Mouse (Mus musculus) left cerebral cortex, postnatal 25 days (tissue): ENCODE data around the gene Dcaf10. TPM values are rescaled to one million over a fixed set of nuclear protein-coding genes. Genes with fewer than 3 reads are reported as not detected.
A peak's percentile ranks its signal among the peaks of the same experiment; 100 is the strongest.
"Not testable (repeated sequence)": the region's sequence is repeated elsewhere in the genome, so short reads cannot be mapped to it uniquely, and the experiment has no call there.

Experiments
- DNase-seq, 2 experiments: peaks; one replicate each; pipeline ENCODE4 v3.0.0; 2022; ENCODE audit warnings: low spot score in 2 of 2, mixed read lengths in 1 of 2
- intact Hi-C: fragments of 180-260 bp; cut with DNase I; formaldehyde crosslinking; loops from one replicate; pipeline ENCODE4 v1.15.1; 2025
- total RNA-seq, 2 experiments: library from RNA; stranded (reverse); gene quantifications; 2 replicates each; pipeline ENCODE4 v1.2.3; 2021

Gene Dcaf10
- total RNA-seq, result 10 to 100 TPM; 18.4 to 19.1 TPM

DNA sequence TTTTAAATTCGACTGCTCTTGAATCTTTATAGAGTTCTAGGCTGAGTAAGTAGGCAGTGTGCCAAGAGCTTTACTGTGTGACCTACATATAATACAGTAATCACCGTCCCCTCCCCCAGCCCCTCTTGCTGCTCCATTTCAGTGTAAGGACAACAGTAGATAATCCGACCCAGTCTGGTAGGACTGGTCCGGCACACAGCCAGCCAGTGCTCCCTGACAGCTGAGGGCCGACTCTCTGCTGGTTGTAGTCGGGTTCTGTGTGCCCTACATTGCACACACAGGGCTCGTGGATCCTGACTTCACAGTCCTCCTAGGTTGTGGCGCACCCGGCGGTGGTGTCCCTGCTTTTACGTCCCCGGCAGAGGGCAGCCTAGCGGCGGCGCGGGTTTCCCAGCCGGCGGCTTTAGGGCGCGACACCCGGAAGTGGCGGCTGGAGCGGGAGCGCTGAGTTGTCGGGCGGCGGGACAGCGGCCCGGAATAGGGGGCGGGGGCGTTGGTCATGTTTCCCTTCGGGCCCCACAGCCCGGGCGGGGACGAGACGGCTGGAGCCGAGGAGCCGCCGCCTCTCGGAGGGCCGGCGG, at the start of gene Dcaf10:
Gene Dcaf10 (plus strand): TSS at position 433 of the 581 bp plus-strand sequence.
- peak; percentile 93 for DNase-seq
- intact Hi-C loops, result loop anchor here (1.0 to 5.0 kb wide), 2 partner anchors 21 to 516 kb away; no protein-coding TSS in a partner anchor

DNA sequence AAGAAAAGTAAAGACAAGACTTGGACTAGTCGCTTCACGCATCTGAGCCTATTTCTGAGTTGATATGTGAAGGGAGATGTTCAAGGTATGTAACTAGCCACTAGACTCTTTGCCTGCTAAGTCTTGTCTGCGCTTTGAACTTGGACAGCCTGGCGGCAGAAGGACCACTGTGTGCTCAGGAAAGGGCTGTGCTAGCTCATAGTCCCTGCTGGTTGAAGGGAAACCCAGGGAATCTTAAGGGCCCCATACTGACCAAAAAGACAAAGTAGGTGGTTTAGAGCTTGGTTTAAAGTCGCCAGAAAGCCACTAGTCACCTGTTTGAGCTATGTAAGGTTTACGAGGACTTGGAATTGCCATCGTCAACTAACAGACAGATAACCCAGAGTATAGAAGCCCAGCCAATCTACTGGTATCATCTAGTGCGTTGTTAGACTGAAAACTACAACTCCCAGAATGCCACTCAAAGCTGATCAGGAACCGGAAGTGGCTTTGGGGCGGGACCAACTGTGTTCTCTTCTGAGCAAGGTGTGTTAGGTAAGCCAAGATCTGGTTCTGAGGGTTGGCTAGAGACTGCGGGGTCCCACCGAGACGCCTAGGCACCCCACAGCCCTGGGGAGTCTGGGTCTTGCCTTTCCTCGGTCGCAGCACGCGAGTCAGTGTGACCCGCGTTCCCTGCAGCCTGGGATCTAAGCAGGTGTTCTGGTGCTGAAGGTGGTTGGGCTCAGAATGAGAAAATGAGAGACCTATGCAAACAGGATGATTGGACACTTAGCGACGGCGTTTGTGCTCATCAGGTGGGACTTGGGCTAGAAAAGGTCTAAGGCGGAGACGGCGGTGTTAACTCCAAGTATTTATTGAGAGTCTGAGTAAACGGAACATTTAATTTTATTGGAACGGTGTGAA, 45.0 kb upstream of the Dcaf10 start, which contains the start of gene Trmt10b:
Gene Trmt10b (plus strand): TSS at position 466 of the 903 bp plus-strand sequence.
- intact Hi-C loops, result loop anchor here (2.0 to 5.0 kb wide), 2 partner anchors 24 to 280 kb away; partner anchors contain the start of gene Polr1e
- DNase-seq, result peak; percentile 77 to 84

DNA sequence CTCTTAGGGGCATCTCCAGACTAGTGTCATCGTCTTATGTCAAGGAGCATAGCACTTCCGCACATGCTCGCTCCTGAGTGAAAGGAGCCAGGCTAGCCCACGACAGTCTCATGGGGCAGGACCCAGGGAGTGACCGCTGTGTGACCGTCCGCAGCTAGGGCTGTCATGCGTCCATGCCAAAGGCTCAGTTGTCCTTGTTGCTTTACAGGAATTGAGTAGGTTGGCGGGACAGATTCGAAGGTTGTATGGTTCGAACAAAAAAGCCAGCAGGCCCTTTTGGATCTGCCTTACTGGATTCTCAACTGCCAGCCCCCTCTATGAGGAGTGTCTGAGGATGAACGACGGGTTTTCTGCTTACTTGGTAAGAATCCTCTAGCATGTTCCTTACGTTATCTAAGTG, 36.4 kb upstream of the Dcaf10 start:
- intact Hi-C loops, result no loop called here
- no peak for DNase-seq

DNA sequence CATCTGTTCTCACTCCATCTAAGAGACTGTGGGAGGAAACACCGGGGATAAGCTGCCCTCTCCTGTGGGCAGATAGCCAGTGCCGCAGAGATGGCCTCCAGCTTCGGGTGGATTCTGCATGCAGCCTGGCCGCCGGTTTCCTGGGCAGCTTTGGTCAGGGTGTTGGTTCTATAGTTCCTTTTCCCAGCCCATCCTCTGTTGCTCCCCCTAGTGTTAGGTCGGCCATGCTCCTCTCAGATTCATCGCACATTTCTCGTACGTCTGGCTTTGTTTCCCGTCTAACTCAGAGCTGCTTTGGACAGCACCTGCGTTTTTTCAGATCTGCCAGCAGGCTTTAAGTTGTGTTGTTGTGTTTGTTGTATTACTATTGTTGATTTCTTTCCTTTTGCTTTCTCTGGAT, 33.9 kb upstream of the Dcaf10 start:
- DNase-seq, result peak in 1 of 2 experiments; percentile 21
- intact Hi-C loops, result no loop called here

DNA sequence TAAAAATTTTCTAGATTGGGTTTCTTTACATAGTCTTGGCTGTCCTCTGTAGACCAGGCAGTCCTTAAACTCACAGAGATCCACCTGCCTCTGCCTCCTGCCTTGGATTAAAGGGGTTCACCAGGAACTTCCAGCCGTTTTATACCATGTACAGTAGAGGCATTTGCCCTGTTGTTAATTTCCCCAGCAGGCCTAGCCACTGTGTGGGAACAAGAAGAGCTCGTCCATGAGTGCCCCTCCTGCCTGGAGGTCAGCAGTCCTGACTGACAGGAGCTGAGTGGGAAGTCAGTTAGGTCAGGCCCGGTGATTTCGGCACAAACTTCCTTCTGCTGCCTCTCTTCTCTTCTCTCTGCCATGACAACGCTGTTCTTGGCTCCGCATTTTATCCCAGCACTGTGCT, 33.3 kb upstream of the Dcaf10 start:
- intact Hi-C loops, result no loop called here
- no peak for DNase-seq

DNA sequence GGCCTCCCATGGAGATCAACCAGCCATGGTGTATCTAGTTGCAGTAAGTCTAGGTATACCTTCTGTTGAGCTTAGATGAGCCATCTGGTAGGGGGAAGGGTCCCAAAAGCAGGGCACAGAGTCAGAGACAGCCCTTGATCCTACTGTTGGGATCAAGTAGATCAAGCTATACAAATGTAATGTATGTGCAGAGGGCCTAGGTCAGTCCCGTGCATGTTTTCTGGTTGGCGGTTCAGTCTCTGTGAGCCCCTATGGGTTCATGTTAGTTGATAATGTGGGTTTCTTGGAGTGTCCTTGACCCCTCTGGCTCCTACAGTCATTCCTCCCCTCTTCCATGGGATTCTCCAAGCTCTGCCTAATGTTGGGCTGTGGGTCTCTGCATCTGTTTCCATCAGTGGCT, 30.8 kb upstream of the Dcaf10 start:
- intact Hi-C loops, result no loop called here
- DNase-seq, result no peak

DNA sequence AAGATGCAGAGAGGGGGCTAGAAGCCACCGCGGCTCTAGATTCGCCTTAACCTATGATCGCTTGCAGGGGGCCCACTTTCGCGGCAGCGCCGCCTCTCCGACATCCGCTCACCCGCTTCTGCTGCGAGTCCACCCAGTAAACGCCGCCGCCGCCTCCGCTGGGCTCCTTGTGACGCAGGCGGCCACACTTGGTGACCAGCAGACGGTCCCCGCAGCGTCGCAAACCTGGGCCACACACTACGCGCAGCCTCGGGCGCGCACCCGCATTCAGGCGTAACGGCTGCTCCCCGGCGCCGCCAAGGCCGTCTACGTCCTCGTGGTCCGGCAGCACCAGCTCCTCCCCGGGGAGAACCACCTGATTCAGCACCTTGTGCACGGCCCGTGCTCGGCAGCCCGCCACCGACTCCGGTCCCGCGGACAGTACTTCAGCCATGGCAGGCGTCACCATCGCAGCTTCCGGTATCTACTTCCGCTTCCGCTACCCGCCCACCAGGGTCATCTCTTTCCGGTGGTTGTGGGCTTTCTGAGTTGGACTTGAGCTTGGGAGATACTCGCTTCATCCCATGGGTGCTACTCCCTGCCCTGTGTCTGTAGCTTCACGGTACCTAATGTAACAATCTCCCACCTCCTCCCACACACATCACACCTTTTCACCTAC, 21.6 kb upstream of the Dcaf10 start:
- intact Hi-C loops, result loop anchor here (1.0 to 2.0 kb wide), 2 partner anchors 21 to 23 kb away; partner anchors contain the start of gene Trmt10b
- DNase-seq, result peak; percentile 91 to 93

DNA sequence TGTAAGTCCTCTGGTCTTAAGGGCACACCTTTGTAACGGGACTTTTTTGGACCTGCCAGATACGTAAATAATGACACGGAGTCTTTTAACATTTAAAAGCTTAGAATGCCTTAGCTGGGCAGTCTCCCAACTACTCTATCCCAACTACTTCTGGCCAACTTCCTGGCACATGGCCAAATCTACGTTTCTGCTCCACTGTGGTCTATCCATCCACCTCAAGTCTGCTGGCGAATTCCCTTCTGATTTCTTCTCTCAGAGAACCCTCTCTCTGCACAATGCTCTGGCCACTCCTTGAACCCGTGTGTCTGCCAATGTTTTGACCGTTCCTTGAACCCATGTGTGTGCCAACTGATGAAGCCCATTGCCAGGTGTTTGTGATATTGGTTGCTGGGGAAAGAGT, 10.8 kb upstream of the Dcaf10 start:
- intact Hi-C loops, result no loop called here
- DNase-seq, result no peak

DNA sequence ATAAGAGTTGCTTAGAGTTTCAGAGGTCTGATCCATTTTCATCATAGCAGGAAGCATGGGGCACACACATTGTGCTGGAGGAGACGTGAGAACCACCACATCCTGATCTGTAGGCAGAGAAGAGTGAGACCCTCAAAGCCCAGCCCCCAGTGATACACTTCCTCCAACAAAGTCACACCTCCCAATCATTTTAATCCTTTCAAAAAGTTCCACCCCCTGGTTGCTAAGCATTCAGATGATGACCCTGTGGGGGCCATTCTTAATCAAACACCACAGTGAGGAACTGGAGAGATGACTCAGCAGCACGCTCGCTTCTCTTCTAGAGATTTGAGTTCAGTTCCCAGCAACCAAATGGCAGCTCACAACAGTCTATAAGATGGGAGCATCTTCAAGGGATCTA, 9.4 kb upstream of the Dcaf10 start:
- DNase-seq, result no peak
- intact Hi-C loops, result no loop called here

DNA sequence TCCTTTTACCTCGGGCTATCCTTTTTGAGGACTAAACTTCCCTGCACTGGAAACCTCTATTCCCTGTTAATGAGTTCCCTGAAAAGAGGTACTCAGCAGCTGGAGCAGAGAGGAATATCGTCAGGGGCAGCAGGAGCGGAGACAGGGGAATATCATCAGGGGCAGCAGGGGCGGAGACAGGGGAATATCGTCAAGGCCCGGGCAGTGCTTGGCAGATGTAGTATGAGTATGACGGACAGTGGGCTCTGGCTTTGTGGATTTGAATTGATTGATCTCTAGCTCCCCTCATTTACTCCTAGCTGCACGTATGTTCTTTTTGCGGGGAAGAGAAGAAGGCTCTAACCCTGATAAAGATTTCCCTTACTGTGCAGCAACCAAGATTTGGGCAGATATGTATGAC, 675 bp upstream of the Dcaf10 start:
- DNase-seq, result peak in 1 of 2 experiments; percentile 4
- intact Hi-C loops, result loop anchor here (1.0 to 5.0 kb wide), 2 partner anchors 21 to 516 kb away; no protein-coding TSS in a partner anchor

DNA sequence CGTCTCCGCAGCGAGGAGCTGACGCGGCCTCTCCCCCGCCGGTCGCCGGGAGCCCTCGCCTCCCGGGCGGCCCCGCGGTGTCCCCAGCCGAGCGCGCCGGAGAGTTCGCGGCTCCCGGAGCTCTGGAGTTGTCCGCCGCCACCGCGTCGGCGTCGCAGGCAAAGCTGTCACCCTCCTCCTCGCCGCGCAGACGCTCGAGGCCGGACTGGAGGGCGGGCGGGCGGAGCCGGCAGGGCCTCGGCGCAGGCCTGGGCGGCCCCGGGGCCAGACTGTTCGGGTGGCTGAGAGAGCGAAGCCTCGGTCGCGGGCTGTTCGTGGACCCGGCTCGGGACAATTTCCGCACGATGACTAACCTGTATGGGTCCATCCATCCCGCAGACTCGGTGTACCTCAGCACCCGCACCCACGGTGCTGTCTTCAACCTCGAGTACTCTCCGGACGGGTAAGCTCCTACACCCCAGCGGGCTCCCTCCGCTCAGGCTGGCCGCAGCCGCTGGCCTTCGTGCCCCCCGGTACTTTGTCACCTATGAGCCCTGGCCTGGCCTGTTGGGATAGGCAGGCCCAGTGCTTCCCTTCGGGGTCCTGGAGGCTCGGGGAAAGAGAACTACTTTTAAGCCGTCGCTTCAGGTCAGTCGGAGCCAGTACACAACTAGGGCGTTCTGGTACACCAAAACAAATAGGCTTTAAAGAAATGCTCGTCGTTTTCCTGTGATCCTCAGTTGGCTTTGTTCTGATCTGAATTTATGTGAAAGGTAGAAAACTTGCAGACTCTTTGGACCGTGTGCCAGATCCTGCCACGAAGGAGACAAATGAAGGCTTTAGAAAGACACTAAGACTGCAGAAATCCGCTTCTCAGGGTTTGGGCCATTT, 620 bp downstream of the Dcaf10 start, which contains the start of gene Exosc3:
Gene Exosc3 (minus strand): TSS at position 447 of the 870 bp plus-strand sequence.
- intact Hi-C loops, result loop anchor here (5.0 kb wide), 1 partner anchor 515 kb away; no protein-coding TSS in a partner anchor
- DNase-seq, result peak; percentile 46 to 52

DNA sequence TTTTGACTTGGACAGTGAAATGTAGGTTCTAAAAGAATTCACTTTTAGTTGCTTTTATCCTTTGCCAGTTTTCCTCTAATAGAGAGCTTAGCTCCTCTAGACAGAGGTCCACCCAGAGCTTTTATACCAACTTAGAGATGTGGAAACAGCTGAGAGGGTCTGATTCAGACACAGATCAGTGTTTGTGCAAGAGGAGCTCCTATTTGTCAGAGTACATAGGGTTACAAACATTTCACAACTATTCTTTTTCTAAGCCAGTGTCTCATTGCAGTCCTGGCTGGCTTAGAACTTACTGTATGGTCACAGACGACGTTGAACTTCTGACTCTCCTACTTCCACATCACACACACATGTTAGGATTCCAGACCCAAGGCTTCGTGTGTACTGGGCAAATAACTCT, 14.8 kb downstream of the Dcaf10 start:
- no peak for DNase-seq
- intact Hi-C loops, result no loop called here

DNA sequence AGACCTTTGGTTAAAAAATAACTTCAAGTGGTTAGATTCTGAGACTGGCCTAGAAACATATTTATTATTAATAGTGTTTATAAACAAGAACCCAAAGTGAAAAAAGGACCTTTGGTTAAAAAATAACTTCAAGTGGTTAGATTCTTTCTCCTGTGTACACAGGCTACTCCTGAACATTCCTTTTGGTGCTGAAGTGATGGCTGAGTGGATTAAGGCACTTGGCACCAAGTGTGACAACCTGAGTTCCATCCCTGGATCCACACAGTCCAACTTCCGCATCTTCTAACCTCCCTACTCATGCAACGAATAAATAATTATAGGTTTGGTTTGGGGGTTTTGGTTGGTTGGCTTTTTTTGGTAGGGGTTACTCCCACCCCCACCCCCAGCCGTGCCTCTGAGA, 29.4 kb downstream of the Dcaf10 start:
- intact Hi-C loops, result no loop called here
- DNase-seq, result no peak

DNA sequence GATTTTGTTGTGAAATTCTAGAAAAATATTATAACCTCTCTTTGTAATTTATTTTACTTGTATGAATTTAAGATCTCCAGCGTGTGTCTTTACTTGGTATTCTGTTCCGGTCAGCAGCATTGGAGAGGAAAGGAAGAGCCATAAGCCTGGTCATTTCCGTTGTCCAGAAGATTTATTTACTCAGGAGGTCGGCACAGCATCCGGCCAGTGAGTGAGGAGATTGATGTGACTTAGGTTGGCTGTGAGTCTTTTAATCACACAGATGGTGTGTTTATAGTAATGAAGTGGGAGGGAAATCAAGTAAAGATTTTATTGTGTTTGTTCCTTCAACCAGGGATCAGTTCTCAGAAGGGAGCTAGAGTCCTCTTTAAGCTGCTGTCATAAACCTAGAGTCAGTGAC, 33.0 kb downstream of the Dcaf10 start:
- DNase-seq, result no peak
- intact Hi-C loops, result no loop called here

DNA sequence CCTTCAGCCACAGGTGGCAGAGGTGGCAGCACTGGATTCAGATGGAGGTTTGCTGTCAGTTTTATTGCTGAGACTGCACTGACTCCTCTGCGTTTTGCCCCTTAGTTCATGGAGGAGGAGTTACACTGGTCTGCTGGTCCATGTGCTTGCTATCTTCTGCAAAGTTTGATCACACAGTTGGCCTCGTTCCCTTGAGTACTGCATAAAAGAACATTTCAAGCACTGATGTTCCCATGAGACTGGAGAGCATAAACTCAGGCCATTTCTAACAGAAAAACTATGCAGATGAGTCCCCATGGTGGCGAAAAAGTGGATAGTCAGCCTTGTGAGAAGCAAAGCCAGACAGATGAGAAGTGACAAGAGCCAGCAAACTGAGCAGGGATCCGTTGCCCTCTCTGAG, 34.7 kb downstream of the Dcaf10 start:
- DNase-seq, result no peak
- intact Hi-C loops, result no loop called here

DNA sequence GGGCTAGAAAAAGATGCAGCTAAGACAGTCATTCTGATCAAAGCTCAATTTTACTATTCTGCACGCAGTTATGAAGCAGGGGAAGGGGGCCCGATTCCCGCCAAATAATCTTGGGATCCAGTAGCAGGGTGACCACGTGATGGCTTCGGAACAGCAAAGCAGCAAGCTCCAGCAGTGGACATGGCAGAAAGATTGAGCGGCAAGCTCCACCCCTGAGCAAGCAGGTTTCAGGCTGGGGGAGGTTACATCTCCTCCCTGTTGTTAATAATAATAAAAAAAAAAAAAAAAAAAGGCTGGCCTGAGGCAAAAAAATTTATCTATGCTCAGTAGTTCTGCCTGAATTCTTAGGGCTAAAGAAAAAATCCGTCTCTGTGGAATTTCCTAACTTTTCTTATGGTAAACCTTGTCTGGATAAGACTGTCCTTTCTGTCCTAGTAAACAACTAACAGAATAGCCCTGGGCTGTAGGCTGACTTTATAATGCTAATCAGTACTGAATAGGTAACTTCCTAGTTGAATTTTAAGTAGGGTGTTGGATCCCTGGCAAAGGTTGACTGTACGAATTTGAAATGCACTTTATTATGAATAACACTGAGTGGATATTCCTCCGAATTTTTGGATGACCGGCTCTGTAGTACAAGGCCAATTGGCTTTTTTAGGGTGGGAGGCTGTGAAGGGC, 39.1 kb downstream of the Dcaf10 start:
- DNase-seq, intact Hi-C loops: not testable (repeated sequence)

DNA sequence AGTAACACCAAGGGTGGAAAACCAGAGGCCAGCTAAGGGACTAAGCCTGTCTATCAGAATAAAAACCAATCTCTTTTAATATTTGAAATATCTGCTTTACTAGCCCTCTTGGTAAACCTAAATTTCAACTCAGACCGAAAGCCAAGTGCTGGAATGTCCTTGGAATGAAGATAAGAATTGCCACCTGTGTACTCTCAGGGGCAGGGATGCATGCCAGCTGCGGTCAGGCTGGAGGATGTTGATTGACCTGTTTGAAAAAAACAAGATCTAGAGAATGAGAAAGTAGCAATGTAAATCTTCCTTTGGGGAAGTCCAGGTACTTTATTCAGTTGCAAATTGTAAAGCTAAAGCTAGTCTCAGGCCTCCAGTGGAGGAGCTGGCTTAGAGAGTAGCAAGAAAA, 40.2 kb downstream of the Dcaf10 start:
- intact Hi-C loops, DNase-seq: not testable (repeated sequence)

DNA sequence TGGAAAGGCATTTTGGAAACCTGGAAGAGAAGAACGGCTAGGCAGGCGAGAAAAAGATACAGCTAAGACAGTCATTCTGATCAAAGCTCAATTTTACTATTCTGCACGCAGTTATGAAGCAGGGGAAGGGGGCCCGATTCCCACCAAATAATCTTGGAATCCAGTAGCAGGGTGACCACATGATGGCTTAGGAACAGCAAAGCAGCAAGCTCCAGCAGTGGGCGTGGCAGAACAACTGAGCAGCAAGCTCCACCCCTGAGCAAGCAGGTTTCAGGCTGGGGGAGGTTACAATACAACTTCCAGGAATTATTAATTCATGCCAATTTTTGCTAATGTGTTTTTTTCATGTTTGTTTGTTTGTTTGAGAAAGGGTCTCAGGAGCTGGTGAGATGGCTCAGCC, 45.4 kb downstream of the Dcaf10 start:
- DNase-seq, intact Hi-C loops: not testable (repeated sequence)

DNA sequence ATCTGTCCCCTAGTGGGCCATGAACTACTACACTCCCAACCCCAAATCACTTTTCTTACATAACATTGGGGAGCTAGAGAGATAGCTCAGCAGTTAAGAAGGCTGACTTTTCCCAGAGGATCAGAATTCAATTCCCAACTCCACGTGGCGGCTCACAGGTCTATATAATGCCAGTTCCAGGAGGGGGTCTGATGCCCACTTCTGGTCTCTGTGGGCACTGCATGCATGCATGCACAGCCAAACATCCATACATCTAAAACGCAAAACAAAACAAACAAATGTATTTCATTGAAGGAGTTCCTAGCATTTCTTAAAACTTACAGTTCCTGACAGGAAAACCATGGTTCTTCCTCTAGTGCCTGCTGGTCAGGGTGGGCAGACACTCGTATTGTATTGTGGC, 50.2 kb downstream of the Dcaf10 start:
- intact Hi-C loops, result no loop called here
- DNase-seq, result no peak
